Mouse (Mus musculus) cerebellum, adult (tissue): ENCODE results near the gene Mettl23.
"Not testable (repeated sequence)": the region's sequence is repeated elsewhere in the genome, so short reads cannot be mapped to it uniquely, and the experiment has no call there.

ENCODE experiments used
- ATAC-seq: cut with Nextera tagmentation; 2 replicates; pipeline ENCODE4 v1.9.2; 2017; ENCODE audit warnings: mild to moderate bottlenecking, moderate library complexity, mixed read lengths; ENCODE audit not compliant: insufficient number of reproducible peaks, low FRiP score, low TSS enrichment

Mettl23 gene

GRCm38 (mm10) chr11:116846593-116847181, 3.6 kb downstream of the Mettl23 start:
- no peak for ATAC-seq

DNA sequence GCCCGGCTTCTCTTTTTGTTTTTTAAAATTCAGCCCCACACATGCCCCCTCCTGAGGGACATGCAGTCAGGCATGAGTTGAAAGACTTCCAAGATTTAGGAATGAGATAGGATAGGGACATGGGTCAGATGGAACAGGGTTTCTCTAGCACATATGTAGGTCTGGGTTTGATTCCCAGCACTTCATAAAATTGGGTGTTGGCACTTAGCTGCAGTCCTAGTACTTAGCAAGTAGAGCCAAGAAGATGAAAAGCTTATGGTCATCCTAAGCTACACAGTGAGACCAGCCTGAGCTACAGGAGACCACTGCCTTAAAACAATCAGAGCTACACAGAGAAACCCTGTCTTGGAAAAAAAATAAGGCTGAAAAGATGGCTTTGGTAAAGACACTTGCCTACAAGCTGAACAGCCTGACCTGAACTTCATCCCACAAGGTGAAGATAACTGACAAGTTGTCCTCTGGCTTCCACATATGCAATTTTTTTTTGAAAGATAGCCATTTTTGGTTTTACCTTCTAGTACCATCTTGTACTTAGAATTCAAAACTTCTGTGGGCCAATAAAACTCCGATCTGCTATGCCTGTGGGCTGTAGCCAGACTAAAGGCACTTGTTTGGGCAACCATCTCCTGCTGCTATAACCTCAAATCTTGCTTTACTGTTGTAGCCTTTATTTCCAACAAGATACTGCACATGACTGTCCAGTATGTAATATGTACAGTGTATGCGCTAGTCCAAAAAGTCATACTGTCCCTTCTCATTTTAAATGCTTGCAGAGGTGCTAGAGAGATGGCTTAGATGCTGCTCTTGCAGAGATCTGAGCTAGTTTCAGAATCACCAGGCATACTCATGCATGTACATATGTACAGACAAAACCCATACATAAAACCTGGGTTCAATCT, 4.4 kb downstream of the Mettl23 start:
- no peak for ATAC-seq

DNA sequence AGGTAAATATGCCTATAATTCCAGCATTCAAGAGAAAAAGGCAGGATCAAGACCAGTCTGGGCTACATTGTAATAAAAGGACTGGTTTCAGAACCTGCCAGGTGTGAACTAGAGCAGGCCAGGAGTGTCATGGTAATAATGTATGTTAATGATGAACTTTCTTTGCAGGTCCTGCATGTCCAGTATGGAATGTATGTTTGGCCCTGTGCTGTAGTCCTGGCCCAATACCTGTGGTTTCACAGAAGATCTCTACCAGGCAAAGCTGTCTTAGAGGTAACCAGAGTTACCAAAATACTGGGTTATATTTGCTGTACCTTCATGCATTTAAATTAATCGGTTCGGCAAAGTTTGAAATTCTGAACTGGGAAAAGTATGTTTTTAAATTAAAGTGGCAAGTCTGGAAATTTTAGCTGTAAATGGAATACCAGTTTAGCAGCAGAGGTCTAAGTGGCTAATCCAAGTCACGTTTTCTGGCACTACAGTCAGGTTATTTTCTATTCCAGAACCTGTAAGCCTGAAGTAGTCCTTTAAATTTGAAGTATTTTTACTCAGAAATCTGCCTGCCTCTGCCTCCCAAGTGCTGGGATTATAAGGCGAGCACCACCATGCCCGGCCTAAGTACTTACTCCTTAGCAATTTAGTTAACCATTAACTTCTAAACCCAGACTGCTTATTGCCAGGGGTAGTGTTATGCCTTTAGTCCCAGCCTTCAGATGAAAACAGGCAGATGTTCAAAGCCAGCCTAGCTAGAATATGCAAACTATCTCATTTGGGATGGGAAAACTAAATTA, 5.2 kb downstream of the Mettl23 start:
- no peak for ATAC-seq

- not testable (repeated sequence) for ATAC-seq
These were observed 5.8 kb downstream of the Mettl23 start for GRCm38 (mm10) chr11:116848877-116849178.

- no peak for ATAC-seq
These were observed 6.5 kb downstream of the Mettl23 start for GRCm38 (mm10) chr11:116849587-116849986.

GRCm38 (mm10) chr11:116850085-116850484, 7.0 kb downstream of the Mettl23 start:
- ATAC-seq, result no peak

- ATAC-seq, result no peak
These were observed 7.9 kb downstream of the Mettl23 start for GRCm38 (mm10) chr11:116850833-116851477.

DNA sequence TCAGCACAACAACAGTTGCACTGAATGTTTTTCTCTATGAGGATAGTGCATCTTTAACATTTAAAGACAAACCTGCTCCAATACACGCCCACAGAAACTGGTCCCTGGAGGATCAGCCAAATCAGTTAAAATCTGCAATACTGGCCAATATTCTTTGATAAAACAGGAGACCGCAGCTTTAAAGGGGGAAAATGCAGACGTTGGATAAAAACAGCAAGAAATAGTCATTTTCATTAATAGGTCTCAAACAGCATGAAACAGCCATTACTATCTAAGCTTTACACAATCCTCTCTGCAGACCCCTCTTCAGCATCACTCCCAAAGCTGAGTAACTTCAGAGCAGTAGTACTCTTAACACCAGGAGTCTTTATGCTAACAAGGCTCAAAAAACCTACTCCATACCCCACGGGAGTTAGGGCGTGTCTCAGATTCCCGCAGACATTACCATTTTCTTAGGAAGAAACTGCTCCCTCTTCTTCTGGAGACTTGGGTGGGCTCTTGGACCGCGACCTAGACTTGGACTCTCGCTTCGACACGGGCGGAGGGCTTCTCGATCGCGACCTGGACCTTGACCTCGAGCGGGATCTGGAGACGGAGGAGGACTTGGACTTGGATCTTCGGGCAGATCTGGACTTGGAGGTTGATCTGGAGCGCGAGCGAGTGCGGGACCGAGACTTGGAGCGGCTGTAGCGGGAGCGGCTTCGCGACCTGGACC, 8.7 kb downstream of the Mettl23 start:
- no peak for ATAC-seq

GRCm38 (mm10) chr11:116852291-116852890, 9.3 kb downstream of the Mettl23 start, which contains the start of gene Mfsd11:
Mfsd11 (plus strand) TSS chr11:116852440.
- ATAC-seq, result peak; percentile 37; the same call in 1 of the 2 replicates

DNA sequence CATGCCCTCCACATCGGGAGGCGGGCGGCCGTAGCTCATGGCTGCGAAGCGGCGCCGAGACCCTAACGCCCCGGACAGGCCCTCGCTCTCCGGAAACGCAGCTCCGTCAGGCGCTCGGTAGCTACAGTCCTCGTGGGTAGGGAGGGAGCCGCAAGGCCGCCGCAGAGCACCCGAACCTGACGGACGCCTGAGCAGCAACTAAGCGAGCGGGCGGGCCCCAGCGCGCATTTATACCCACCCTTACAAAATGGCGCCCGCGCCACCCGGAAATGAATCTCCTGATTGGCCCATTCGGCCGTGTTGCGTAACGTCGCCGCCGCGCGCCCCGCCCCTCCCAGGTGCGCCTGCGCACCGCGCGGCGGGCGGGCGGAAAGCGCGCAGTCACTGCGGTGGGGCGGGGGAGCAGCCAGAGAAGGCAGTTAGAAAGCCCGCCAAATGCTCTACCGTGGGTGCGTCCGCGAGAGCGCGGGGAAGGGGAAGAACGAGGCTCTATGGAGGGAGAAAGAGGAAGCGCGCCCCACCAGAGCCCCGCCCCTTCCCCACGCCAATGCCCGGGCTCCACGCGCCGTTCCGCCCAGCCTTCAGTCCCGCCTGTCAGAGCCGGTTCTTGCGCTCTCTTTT, 9.9 kb downstream of the Mettl23 start, which contains the start of gene Srsf2:
Gene Srsf2 (minus strand): TSS at position 204 of the 621 bp plus-strand sequence.
- peak; percentile 70 for ATAC-seq

- ATAC-seq, result peak; percentile 77
These were observed 10.4 kb downstream of the Mettl23 start for GRCm38 (mm10) chr11:116853512-116853928.

GRCm38 (mm10) chr11:116854279-116854678, 11.2 kb downstream of the Mettl23 start:
- ATAC-seq, result no peak

DNA sequence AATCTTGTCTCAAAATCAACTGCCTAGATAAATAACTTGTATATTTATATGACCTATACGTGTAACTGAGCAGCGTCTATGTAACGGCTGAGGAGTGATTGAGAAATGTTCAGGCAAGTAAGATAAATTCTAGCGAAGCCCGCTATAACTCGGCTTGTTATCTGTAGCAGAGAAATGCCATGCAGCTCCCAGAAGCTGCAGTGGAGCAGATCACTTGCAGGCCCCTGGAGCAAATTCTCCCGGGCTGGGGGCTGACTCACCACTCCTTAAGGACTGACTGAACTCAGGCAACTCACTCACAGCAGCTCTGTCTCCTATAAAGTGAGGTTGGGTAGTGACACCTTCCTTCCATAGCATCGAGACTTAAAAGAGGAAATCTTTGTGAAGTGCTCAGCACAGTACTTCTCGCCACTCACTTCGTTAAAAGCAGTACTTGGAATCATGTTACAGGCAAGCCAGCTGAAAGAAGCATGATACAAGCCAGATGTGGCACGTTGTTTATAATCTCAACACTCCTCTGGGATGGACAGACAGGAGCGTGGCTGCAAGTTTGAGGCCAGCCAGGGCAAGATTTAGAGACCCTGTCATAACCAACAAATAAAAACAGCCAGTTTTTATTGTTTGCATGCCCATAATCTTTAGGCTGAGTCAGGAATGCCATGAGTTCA, 14.2 kb downstream of the Mettl23 start:
- no peak for ATAC-seq

- no peak for ATAC-seq
These were observed 21.4 kb downstream of the Mettl23 start for GRCm38 (mm10) chr11:116864444-116864843.

DNA sequence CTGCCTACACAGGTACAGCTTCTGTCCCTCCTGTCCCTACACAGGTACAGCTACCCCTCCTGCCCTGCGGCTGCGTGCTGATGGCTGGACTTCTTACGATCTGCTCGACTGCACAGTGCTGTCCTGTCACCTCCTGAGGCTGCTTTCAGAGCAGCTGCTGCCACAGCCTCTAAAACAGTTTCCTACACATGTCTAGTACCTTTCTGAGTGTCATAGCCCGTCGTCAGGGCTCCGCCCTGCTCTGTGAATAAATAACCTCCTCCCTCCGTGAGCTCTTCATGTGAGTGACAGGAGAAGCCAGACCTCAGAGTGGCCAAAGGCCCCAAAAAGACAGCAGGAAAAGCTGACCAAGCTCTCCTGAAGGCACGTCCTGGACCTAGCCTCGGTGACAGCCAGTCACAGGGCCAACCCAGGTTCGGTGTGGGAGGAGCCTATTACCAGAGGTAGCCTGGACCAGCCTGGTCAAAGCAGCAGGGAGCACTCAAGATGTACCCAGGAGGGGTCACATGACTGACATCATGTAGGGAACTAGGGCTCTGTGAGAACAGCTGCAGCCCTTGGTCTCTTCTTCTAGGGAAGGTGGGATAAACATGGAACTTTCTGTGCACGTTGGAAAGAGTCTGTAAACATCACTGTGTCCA, 23.0 kb downstream of the Mettl23 start:
- no peak for ATAC-seq

- ATAC-seq, result no peak
These were observed 25.1 kb downstream of the Mettl23 start for GRCm38 (mm10) chr11:116868129-116868528.

GRCm38 (mm10) chr11:116869223-116869622, 26.1 kb downstream of the Mettl23 start:
- no peak for ATAC-seq

DNA sequence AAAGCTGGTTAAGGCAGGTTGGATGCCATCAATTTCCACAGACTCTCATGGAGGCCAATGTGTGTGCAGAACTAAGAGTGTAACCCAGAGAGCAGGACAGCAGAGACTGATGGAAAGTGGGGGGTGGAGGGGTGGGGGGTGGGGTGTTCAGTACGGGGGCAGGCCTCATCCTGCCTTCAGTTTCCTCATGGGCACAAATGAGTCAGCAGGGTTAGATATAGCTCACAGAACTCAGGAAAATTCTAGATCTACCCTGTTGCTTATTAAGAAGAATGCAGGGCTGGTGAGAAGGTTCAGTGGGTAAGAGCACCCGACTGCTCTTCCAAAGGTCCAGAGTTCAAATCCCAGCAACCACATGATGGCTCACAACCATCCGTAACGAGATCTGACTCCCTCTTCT, 26.6 kb downstream of the Mettl23 start:
- no peak for ATAC-seq
